Mouse (Mus musculus): ENCODE measurements at regions not wholly inside any gene's neighbourhood (a gene's known extent, or its start where the extent isn't known, plus 50 kb on each side); places are given as distances from the start of the nearest gene placed in this dataset.

- in situ Hi-C loops (cut with MboI, MseI): no loop called here
Observed at GRCm38 (mm10) chr1:147237565-147237964, 743.0 kb downstream of the Brinp3 start.

GRCm38 (mm10) chr1:147239108-147239507, 744.5 kb downstream of the Brinp3 start:
- in situ Hi-C loops (cut with MboI, MseI): no loop called here

- in situ Hi-C loops (cut with MboI, MseI): no loop called here
Observed at GRCm38 (mm10) chr1:147273324-147273723, 778.8 kb downstream of the Brinp3 start.

- in situ Hi-C loops (cut with MboI, MseI): no loop called here
Observed at GRCm38 (mm10) chr1:147291119-147291518, 796.6 kb downstream of the Brinp3 start.

- in situ Hi-C loops (cut with MboI, MseI): no loop called here
Observed at GRCm38 (mm10) chr1:147309246-147309645, 814.7 kb downstream of the Brinp3 start.

- in situ Hi-C loops (cut with MboI, MseI): no loop called here
Observed at GRCm38 (mm10) chr1:147343276-147343953, 848.9 kb downstream of the Brinp3 start.

- in situ Hi-C loops (cut with MboI, MseI): no loop called here
Observed at GRCm38 (mm10) chr1:147344027-147344426, 849.5 kb downstream of the Brinp3 start.

Measured in T-helper 2 cell (primary cell).